Mouse (Mus musculus): ENCODE data around the gene Gm7030.

GRCm38 (mm10) chr17:36093936-36094335 lies 35.3 kb downstream of the Gm7030 start:
- TF ChIP-seq POLR2A (IDR thresholded peaks at IDR 0.05; ENCODE audit: insufficient read depth, low read depth, low read length) (no peak), CTCF (IDR thresholded peaks at IDR 0.05; ENCODE audit: insufficient read depth, low read depth, low read length) (no peak)

All from olfactory bulb, adult 2 months (tissue).